Mouse (Mus musculus): ENCODE results near the gene Zfp444. TPM values are rescaled to one million over a fixed set of nuclear protein-coding genes. Genes with fewer than 3 reads are reported as not detected.

Zfp444 gene
- 29.0 TPM for polyA plus RNA-seq (2017; shearing (Covaris generic))

GRCm38 (mm10) chr7:6172006-6172649, at the start of gene Zfp444:
Zfp444 (plus strand) TSS chr7:6172226.

DNA sequence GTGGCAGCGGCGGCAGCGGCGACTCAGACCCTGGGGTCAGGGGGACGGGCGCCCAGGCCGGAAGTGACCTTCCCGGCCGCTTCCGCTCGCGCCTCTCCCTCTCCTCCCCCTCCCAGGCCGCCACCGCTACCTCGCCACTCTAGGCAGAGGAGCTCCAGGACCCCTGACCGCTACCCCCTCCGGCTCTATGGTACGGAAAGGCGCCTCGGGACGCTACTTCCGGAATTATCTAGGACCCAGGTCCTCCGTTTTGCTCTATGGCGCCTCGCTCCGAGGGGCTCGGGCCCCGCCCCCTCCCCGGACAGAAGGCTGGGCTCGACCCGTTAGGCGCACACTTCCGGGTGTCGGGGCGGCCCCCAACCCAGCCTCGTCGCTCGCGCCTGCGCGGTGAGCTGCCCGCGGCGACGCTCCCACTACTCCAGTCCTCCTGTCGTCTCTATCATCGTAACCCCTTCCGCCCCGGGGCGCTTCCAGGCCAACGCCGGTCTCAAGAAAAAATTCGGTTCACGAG, 16.1 kb upstream of the Zfp444 start, which contains the start of gene Zfp787:
Gene Zfp787 (minus strand): TSS at position 97 of the 511 bp plus-strand sequence.

GRCm38 (mm10) chr7:6196790-6197189, 24.8 kb downstream of the Zfp444 start, which contains the start of gene Galp:
Galp (plus strand) TSS chr7:6197090.

GRCm38 (mm10) chr7:6221978-6222377, 50.0 kb downstream of the Zfp444 start, which contains the start of gene Zscan5b:
Zscan5b (plus strand) TSS chr7:6222278.

Other genes starting within 250 kb of the Zfp444 start
- gene Vmn1r65, start 161.2 kb upstream of the Zfp444 start, polyA plus RNA-seq (2017; shearing (Covaris generic)), result not detected
- not detected for gene Nlrp4c, start 127.1 kb upstream of the Zfp444 start, polyA plus RNA-seq (2017; shearing (Covaris generic))
- 26.5 TPM for gene Zfp787, start 16.2 kb upstream of the Zfp444 start, polyA plus RNA-seq (2017; shearing (Covaris generic))
- gene Galp, start 24.9 kb downstream of the Zfp444 start, polyA plus RNA-seq (2017; shearing (Covaris generic)), result not detected
- 0.35 TPM for gene Zscan5b, start 50.1 kb downstream of the Zfp444 start, polyA plus RNA-seq (2017; shearing (Covaris generic))
- not detected for gene Epp13, start 80.5 kb downstream of the Zfp444 start, polyA plus RNA-seq (2017; shearing (Covaris generic))
- gene Zfp667, start 114.4 kb downstream of the Zfp444 start, polyA plus RNA-seq (2017; shearing (Covaris generic)), result 8.4 TPM
- gene Zfp583, start 159.1 kb downstream of the Zfp444 start, polyA plus RNA-seq (2017; shearing (Covaris generic)), result 0.22 TPM
- gene Gm3854, start 171.5 kb downstream of the Zfp444 start, polyA plus RNA-seq (2017; shearing (Covaris generic)), result 0.89 TPM
- gene Zfp78, start 191.1 kb downstream of the Zfp444 start, polyA plus RNA-seq (2017; shearing (Covaris generic)), result 1.9 TPM
- gene Zfp28, start 211.1 kb downstream of the Zfp444 start, polyA plus RNA-seq (2017; shearing (Covaris generic)), result 5.9 TPM
- 0.61 TPM for gene Smim17, start 226.5 kb downstream of the Zfp444 start, polyA plus RNA-seq (2017; shearing (Covaris generic))
- not detected for gene Gm20715, start 238.1 kb downstream of the Zfp444 start, polyA plus RNA-seq (2017; shearing (Covaris generic))